Mouse (Mus musculus): ENCODE measurements at regions not wholly inside any gene's neighbourhood (a gene's known extent, or its start where the extent isn't known, plus 50 kb on each side); places are given as distances from the start of the nearest gene placed in this dataset.

DNA sequence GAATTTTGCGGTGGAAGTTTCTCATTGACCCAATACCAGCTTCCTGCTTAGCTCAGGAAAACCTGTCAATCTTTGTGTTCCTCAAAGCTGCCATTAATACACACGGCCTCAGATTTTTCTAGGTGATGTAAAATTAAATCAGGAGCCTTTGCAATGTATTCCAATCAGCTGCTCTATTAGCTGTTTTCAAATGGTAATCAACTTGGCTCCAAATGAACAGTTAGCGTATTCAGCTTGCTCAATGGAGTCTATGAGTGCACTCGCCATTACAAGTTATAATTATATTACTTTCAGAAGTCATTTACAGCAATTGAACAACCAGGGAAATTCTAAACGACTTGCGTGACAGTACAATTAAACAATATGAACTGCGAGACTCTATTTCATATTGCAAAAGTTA, 97.6 kb upstream of the E2f7 start:
- no peak for TF ChIP-seq CTCF (conservative IDR thresholded peaks at IDR 0.05; ENCODE audit: low read length)
- no peak for TF ChIP-seq NANOG (IDR thresholded peaks at IDR 0.05; ENCODE audit: borderline replicate concordance, low read length)

Data from E14TG2a.4 (cell line).